Mouse (Mus musculus) mouse trophoblast stem cell (cell line): ENCODE results near the gene Otub2.

Source experiments
- in situ Hi-C, 2 experiments: fragments of 300-500 bp; cut with MseI, MboI; formaldehyde crosslinking; loops; 2 replicates in 1 of 2; 3 replicates in 1 of 2; pipeline ENCODE4 v1.15.1; 2025

Gene Otub2

GRCm38 (mm10) chr12:103443524-103443923 is 55.0 kb downstream of the Otub2 start, which contains the start of gene Ifi27l2a:
TSS of gene Ifi27l2a (minus strand) at chr12:103443680.
- in situ Hi-C loops = loop anchor here in 1 of 2 experiments (5.0 kb wide), 1 partner anchor 34 kb away; no protein-coding TSS in a partner anchor

GRCm38 (mm10) chr12:103444261-103444660 is 55.8 kb downstream of the Otub2 start:
- in situ Hi-C loops = loop anchor here in 1 of 2 experiments (5.0 kb wide), 1 partner anchor 33 kb away; no protein-coding TSS in a partner anchor

GRCm38 (mm10) chr12:103445060-103445459 is 56.6 kb downstream of the Otub2 start:
- in situ Hi-C loops = loop anchor here in 1 of 2 experiments (5.0 kb wide), 1 partner anchor 37 kb away; no protein-coding TSS in a partner anchor

- in situ Hi-C loops = no loop called here
These were observed 64.9 kb downstream of the Otub2 start for GRCm38 (mm10) chr12:103453361-103453760.
